Mouse (Mus musculus) left cerebral cortex, adult 2 months (tissue): ENCODE results near the gene Oprd1. TPM values are rescaled to one million over a fixed set of nuclear protein-coding genes. Genes with fewer than 3 reads are reported as not detected.

Source experiments
- DNase-seq, 2 experiments: peaks; one replicate each; pipeline ENCODE4 v3.0.0; 2021 to 2022; ENCODE audit warnings: low spot score in 2 of 2, mixed read lengths in 1 of 2; ENCODE audit errors: extremely low spot score in 1 of 2
- H3K27ac ChIP-seq: fragments of 200-600 bp; 2 replicates; pipeline ENCODE4 v1.8.1; 2022
- H3K4me3 ChIP-seq: fragments of 200-600 bp; 2 replicates; pipeline ENCODE4 v1.8.1; 2022
- CTCF ChIP-seq: fragments of 200-600 bp; IDR thresholded peaks from 2 replicates; pipeline ENCODE4 v1.8.1; 2022; ENCODE audit warnings: antibody characterized with exemption, mild to moderate bottlenecking, moderate library complexity
- intact Hi-C: fragments of 180-260 bp; cut with DNase I; formaldehyde crosslinking; loops from one replicate; pipeline ENCODE4 v1.15.1; 2025
- total RNA-seq, 2 experiments: library from RNA; stranded (reverse); gene quantifications; 2 replicates each; pipeline ENCODE4 v1.2.3; 2021

Gene Oprd1
- total RNA-seq, 2 experiments from 2014 or later = 17.9 to 21.1 TPM

DNA sequence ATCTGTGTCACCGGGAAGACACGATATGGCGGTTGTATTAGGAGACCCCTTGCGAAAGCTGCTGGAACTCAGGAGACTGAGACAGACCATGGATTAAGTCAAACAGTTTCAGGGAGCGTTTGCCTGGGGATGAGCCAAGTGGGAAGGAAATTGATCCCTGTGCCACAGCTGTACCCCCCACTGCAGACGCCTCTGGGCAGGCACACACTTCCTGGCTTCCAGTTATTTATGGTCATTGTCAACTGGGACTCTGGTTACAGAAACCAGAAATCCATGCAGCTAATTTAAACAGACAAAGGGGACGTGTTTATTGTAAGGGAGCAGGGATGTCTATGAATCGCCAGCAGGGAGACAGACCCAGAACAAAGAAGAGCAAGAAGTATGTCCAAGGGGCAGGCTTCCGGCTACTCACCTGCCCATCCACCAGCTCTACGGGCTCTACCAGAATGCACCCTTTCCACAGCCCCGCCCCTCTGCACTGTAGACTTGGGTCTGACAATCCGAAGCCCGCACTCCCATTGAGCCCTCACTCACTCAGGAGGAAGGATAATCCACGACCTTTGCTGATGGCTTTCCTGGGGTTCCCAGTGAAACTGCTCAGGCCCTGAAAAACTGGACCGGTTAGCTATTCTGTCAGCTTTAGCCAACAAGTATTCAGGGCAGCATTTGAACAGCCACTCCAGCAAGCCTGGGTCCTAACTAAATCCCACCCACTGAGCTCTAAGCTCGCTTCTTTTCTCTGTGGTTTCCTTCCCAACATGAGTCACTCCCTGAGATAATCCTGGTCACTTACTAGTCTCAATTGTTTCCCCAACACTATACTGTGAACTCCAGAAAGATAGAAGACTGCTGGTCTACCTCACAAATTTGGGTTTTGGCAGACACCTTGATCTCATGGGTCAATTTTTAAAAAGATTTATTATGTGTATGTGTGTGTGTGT lies 22.3 kb upstream of the Oprd1 start:
- intact Hi-C loops = no loop called here
- TF ChIP-seq CTCF = no peak
- no peak for DNase-seq
- Histone ChIP-seq H3K27ac (peak overlapping the region; percentile 30; the same call in 1 of the 2 replicates), H3K4me3 (no peak overlapping the region)

- intact Hi-C loops = no loop called here
- no peak overlapping the region; the same call in 1 of the 2 replicates for H3K27ac ChIP-seq
- H3K4me3 ChIP-seq = no peak overlapping the region
- no peak for TF ChIP-seq CTCF
- DNase-seq = peak; percentile 43 to 47
Observed at GRCm38 (mm10) chr4:132165691-132166090, 21.4 kb upstream of the Oprd1 start.

DNA sequence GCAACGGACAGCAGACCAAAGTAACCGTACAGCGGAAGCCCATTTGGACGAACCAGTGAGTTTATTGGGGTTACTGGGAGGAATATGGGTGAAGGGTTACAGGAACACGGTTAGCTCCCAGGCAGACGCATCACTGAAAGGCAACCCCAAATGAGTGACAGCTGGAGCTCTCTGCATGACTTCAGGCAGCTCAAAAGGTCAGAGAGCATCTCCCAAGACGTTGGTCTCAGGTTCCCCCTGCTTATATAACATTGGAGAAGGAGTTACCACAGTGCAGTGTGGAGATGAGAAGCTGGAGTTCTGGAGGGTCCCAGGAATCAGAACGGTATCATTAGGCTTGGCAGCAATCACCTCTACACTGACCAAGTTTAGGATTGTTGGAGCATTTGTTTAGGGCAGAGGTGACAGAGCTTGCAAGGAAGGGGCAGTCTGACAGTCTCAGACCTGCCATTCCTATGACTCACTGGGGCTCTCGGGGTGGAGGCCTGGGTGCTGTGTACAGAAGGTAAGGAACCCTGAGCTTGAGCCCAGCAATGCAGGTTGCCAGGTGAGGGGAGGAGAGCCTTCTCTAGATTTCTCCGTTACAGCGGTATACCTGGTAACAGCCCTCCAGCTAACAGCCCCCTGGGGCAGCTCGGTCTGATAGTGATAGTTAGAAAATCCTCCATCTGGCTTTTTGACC lies 12.8 kb upstream of the Oprd1 start:
- intact Hi-C loops = no loop called here
- no peak for DNase-seq
- no peak for TF ChIP-seq CTCF
- no peak overlapping the region for H3K27ac ChIP-seq
- no peak overlapping the region for H3K4me3 ChIP-seq

DNA sequence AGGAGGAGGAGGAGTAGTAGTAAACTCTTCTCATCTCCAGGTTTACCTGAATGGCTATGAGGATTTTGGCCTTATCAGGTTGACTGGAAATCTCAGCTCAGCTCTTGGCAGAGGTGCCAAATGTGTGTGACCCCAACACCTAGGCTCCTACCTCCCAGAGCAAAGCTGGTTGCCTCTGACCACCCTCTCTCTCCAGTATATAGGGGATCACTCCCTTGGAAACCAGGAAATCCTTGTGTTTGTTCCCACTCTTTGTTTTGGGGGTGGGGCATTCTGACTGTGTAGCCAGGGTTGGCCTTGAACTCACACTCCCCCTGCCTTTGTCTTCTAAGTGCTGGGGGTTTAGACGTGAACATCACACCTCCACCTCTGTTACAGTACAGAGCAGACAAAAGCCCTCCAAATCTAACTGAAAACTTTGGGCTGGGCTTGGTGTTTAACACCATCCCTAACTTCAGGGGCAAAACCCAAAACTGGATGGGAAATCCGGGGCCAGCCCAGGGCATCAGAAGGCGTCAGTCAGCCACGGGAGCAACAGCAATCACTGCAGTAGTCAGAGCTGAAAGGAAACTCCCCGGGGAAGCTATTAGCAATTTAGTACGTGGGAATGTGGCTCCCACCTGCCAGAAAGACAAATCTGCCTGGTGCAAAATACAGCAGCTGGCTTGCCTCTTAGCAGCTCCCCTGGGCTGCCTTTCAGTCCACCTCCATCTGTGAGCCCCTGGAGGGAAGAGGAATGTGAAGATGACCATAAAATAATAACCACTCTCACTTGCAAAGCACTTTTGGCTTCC lies 10.8 kb upstream of the Oprd1 start:
- Histone ChIP-seq H3K4me3 (no peak overlapping the region), H3K27ac (no peak overlapping the region)
- no peak for TF ChIP-seq CTCF
- intact Hi-C loops = no loop called here
- no peak for DNase-seq

DNA sequence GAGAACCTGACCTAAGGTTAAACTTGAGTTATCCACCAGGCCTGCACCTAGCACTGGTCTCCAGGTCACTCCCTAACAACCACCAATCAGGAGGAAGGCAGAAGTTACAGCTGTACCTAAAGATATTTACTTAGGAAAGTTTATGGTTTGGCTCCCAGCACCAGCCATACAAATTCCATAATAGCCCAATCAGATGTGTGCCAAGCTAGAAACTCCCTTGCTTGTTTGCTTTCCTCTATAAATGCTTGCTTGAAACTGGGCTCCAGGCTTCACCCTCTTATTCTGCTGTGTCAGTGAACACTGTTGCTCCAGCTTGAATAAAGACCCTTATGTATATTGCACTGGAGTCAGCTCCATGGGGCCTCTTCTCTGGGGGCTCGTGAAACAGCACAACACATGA lies 7.4 kb upstream of the Oprd1 start:
- Histone ChIP-seq H3K4me3 (no peak overlapping the region), H3K27ac (no peak overlapping the region)
- intact Hi-C loops = no loop called here
- no peak for TF ChIP-seq CTCF
- DNase-seq = no peak

- intact Hi-C loops = no loop called here
- no peak overlapping the region for H3K4me3 ChIP-seq
- no peak overlapping the region for H3K27ac ChIP-seq
- DNase-seq = no peak
- peak; percentile 17 for TF ChIP-seq CTCF
Observed at GRCm38 (mm10) chr4:132146201-132146600, 1.9 kb upstream of the Oprd1 start.

DNA sequence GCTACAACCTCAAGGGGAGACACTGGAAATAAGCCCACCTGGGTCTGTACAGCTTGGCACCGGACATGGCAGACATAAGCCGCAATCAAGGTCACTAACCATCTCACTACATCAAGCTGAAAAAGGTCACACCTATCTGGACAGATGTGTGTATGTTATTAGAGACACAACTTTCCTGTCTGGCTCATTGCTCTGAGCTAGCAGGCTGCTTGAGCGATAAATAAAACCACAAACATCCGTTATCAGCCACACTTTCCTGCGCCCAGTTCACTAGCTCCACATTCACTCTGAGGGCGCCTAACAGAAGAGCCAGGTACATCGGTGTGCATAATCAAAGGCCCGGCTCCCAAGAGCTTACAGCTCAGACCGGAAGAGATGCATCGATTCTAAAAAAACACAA lies 806 bp upstream of the Oprd1 start:
- Histone ChIP-seq H3K4me3 (0 out of 2 replicates have a peak overlapping the region, but pooled peaks have one; percentile 4), H3K27ac (peak overlapping the region; percentile 24; the same call in 1 of the 2 replicates)
- intact Hi-C loops = no loop called here
- no peak for DNase-seq
- no peak for TF ChIP-seq CTCF

DNA sequence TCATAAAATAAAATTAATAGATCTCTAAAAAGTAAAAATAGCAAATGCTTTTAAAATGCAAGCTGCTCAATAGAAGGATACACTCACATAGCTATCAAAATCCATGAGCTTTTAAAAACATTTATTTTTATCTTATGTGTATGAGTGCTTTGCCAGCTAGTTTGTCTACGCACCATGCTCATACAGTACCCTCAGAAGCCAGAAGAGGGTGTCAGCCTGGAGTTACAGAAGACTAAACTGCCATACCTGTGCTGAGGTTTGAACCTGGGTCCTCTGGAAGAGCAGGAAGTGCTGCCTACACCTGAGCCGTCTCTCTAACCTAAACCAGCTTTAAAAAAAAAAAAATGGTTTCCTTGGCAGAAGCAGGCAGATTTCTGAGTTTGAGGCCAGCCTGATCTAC lies 5.6 kb downstream of the Oprd1 start:
- no peak for DNase-seq
- Histone ChIP-seq H3K4me3 (no peak overlapping the region), H3K27ac (no peak overlapping the region)
- intact Hi-C loops = no loop called here
- peak; percentile 25 for TF ChIP-seq CTCF

DNA sequence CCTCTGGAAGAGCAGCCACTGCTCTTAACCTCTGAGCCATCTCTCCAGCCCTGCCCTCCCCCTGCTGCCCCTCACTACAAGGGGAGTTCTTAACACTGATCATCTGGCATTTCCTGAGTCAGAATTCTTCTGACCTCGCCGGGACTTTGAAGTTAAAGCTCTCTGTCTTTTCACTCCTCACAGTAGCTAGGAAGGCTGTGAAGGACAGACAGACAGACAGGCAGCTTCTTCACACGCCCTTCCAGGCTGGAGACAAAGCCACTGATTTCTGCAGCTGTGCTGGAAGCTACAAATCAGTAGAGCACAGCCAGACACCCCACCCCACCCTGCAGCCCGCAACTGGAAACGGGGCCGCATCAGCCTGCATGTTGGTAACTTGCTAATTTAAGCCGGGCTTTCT lies 7.3 kb downstream of the Oprd1 start:
- H3K27ac ChIP-seq = no peak overlapping the region
- TF ChIP-seq CTCF = no peak
- H3K4me3 ChIP-seq = no peak overlapping the region
- DNase-seq = no peak
- intact Hi-C loops = no loop called here

GRCm38 (mm10) chr4:132133920-132134319 lies 10.4 kb downstream of the Oprd1 start:
- intact Hi-C loops = no loop called here
- Histone ChIP-seq H3K4me3 (no peak overlapping the region), H3K27ac (no peak overlapping the region)
- DNase-seq = no peak
- no peak for TF ChIP-seq CTCF

DNA sequence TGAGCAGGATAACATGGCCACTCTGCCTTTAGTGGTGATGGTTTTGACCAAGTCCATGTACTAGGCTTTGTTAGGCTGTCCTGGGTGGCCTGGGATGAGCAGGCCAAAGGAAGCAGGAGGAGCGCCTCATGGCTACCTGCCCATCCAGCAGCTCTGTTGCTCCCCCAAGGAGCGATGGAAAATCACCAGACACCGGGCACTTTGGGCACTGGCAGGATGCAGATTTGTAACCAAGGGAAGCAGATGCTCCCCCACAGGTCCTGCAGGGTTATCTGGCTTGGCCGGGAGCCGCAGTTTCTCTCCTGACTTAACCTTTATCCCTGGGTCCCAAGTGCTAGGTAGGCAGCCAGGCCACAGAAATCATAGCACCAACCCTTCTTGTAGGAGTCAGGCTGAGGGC lies 10.9 kb downstream of the Oprd1 start:
- TF ChIP-seq CTCF = no peak
- no peak for DNase-seq
- intact Hi-C loops = no loop called here
- Histone ChIP-seq H3K4me3 (no peak overlapping the region), H3K27ac (no peak overlapping the region)

GRCm38 (mm10) chr4:132132297-132132696 lies 12.0 kb downstream of the Oprd1 start:
- intact Hi-C loops = no loop called here
- Histone ChIP-seq H3K27ac (no peak overlapping the region), H3K4me3 (no peak overlapping the region)
- no peak for DNase-seq
- TF ChIP-seq CTCF = no peak
